Mouse (Mus musculus): Measurements from ENCODE around the gene Fam13a. TPM values are rescaled to one million over a fixed set of nuclear protein-coding genes. Genes with fewer than 3 reads are reported as not detected.

Gene Fam13a
- polyA plus RNA-seq, 1 experiment, result 0.25 TPM

- Histone ChIP-seq H3K4me3 (ENCODE audit: insufficient read depth, low read length) (no peak overlapping the region), H3K4me1 (ENCODE audit: control insufficient read depth, insufficient read depth, low read length) (no peaks in the 10 kb centered on the region), H3K27ac (ENCODE audit: insufficient read depth, low read depth, low read length) (no peak overlapping the region)
- TF ChIP-seq POLR2A (IDR thresholded peaks at IDR 0.05; ENCODE audit: borderline replicate concordance, low read depth, low read length) (no peak), CTCF (IDR thresholded peaks at IDR 0.05; ENCODE audit: low read depth, low read length) (no peak)
These were observed 123.8 kb downstream of the Fam13a start for GRCm38 (mm10) chr6:58900536-58900935.

GRCm38 (mm10) chr6:58899076-58899475 is 125.3 kb downstream of the Fam13a start:
- Histone ChIP-seq H3K27ac (ENCODE audit: insufficient read depth, low read depth, low read length) (no peak overlapping the region), H3K4me1 (ENCODE audit: control insufficient read depth, insufficient read depth, low read length) (no peaks in the 10 kb centered on the region), H3K4me3 (ENCODE audit: insufficient read depth, low read length) (no peak overlapping the region)
- TF ChIP-seq POLR2A (IDR thresholded peaks at IDR 0.05; ENCODE audit: borderline replicate concordance, low read depth, low read length), result no peak
- TF ChIP-seq CTCF (IDR thresholded peaks at IDR 0.05; ENCODE audit: low read depth, low read length), result no peak

GRCm38 (mm10) chr6:58896648-58897047 is 127.7 kb downstream of the Fam13a start:
- Histone ChIP-seq H3K4me1 (ENCODE audit: control insufficient read depth, insufficient read depth, low read length) (no peaks in the 10 kb centered on the region), H3K27ac (ENCODE audit: insufficient read depth, low read depth, low read length) (no peak overlapping the region), H3K4me3 (ENCODE audit: insufficient read depth, low read length) (no peak overlapping the region)
- TF ChIP-seq CTCF (IDR thresholded peaks at IDR 0.05; ENCODE audit: low read depth, low read length) (no peak), POLR2A (IDR thresholded peaks at IDR 0.05; ENCODE audit: borderline replicate concordance, low read depth, low read length) (no peak)

- TF ChIP-seq CTCF (IDR thresholded peaks at IDR 0.05; ENCODE audit: low read depth, low read length), result no peak
- TF ChIP-seq POLR2A (IDR thresholded peaks at IDR 0.05; ENCODE audit: borderline replicate concordance, low read depth, low read length), result no peak
- Histone ChIP-seq H3K4me3 (ENCODE audit: insufficient read depth, low read length) (no peak overlapping the region), H3K4me1 (ENCODE audit: control insufficient read depth, insufficient read depth, low read length) (no peaks in the 10 kb centered on the region), H3K27ac (ENCODE audit: insufficient read depth, low read depth, low read length) (no peak overlapping the region)
These were observed 129.4 kb downstream of the Fam13a start for GRCm38 (mm10) chr6:58894994-58895393.

- TF ChIP-seq POLR2A (IDR thresholded peaks at IDR 0.05; ENCODE audit: borderline replicate concordance, low read depth, low read length) (no peak), CTCF (IDR thresholded peaks at IDR 0.05; ENCODE audit: low read depth, low read length) (no peak)
- Histone ChIP-seq H3K4me1 (ENCODE audit: control insufficient read depth, insufficient read depth, low read length) (no peaks in the 10 kb centered on the region), H3K27ac (ENCODE audit: insufficient read depth, low read depth, low read length) (no peak overlapping the region), H3K4me3 (ENCODE audit: insufficient read depth, low read length) (no peak overlapping the region)
These were observed 131.0 kb downstream of the Fam13a start for GRCm38 (mm10) chr6:58893307-58893706.

- Histone ChIP-seq H3K27ac (ENCODE audit: insufficient read depth, low read depth, low read length) (no peak overlapping the region), H3K4me1 (ENCODE audit: control insufficient read depth, insufficient read depth, low read length) (no peaks in the 10 kb centered on the region), H3K4me3 (ENCODE audit: insufficient read depth, low read length) (no peak overlapping the region)
- TF ChIP-seq CTCF (IDR thresholded peaks at IDR 0.05; ENCODE audit: low read depth, low read length) (no peak), POLR2A (IDR thresholded peaks at IDR 0.05; ENCODE audit: borderline replicate concordance, low read depth, low read length) (no peak)
These were observed 134.4 kb downstream of the Fam13a start for GRCm38 (mm10) chr6:58889917-58890316.

GRCm38 (mm10) chr6:58882271-58882670 is 142.1 kb downstream of the Fam13a start:
- TF ChIP-seq POLR2A (IDR thresholded peaks at IDR 0.05; ENCODE audit: borderline replicate concordance, low read depth, low read length), result no peak
- TF ChIP-seq CTCF (IDR thresholded peaks at IDR 0.05; ENCODE audit: low read depth, low read length), result no peak

More at GRCm38 (mm10) chr6:58882271-58882670, 142.1 kb downstream of the Fam13a start:
- H3K27ac ChIP-seq (ENCODE audit: insufficient read depth, low read depth, low read length), result no peak overlapping the region
- no peaks in the 10 kb centered on the region for H3K4me1 ChIP-seq (ENCODE audit: control insufficient read depth, insufficient read depth, low read length)
- H3K4me3 ChIP-seq (ENCODE audit: insufficient read depth, low read length), result no peak overlapping the region

Other genes starting within 250 kb of the Fam13a start
- 23.5 and 25.7 TPM in 2 replicates for gene Herc3, start 193.1 kb downstream of the Fam13a start, polyA plus RNA-seq (2012; ENCODE audit: insufficient read depth, insufficient read length, missing spikeins)
- gene Nap1l5, start 117.5 kb downstream of the Fam13a start, polyA plus RNA-seq (2012; ENCODE audit: insufficient read depth, insufficient read length, missing spikeins), result not detected in 2 replicates
- gene Tigd2, start 184.3 kb upstream of the Fam13a start, polyA plus RNA-seq (2012; ENCODE audit: insufficient read depth, insufficient read length, missing spikeins), result 12.6 and 13.6 TPM in 2 replicates